Mouse (Mus musculus) hindbrain, embryonic 11.5 days (tissue): ENCODE measurements at regions not wholly inside any gene's neighbourhood (a gene's known extent, or its start where the extent isn't known, plus 50 kb on each side); places are given as distances from the start of the nearest gene placed in this dataset.

Source experiments
- ATAC-seq: fragments of 200-750 bp; cut with Nextera tagmentation; 2 replicates; pipeline ENCODE4 v1.8.0; 2017; ENCODE audit warnings: mild to moderate bottlenecking, moderate TSS enrichment, moderate library complexity; ENCODE audit not compliant: low FRiP score
- DNase-seq: peaks from one replicate; pipeline ENCODE4 v3.0.0-alpha.2; 2015; ENCODE audit warnings: low spot score
- H3K27ac ChIP-seq: fragments of 300-500 bp; sonication (generic); 2 replicates; pipeline ENCODE4 v1.5.1; 2014; ENCODE audit warnings: mild to moderate bottlenecking, low read depth, low read length
- H3K27me3 ChIP-seq: fragments of 300-500 bp; sonication (generic); 2 replicates; pipeline ENCODE4 v1.6.1; 2014; ENCODE audit warnings: mild to moderate bottlenecking, low read length, moderate library complexity, mixed read lengths; ENCODE audit not compliant: control insufficient read depth, insufficient read depth
- H3K36me3 ChIP-seq: fragments of 300-500 bp; sonication (generic); 2 replicates; pipeline ENCODE4 v1.6.1; 2014; ENCODE audit warnings: mild to moderate bottlenecking, low read length, moderate library complexity, mixed read lengths; ENCODE audit not compliant: control insufficient read depth, insufficient read depth
- H3K4me1 ChIP-seq: fragments of 300-500 bp; sonication (generic); replicated peaks from 2 replicates; pipeline ENCODE4 v1.6.1; 2014; ENCODE audit warnings: low read length, mixed read lengths; ENCODE audit not compliant: control insufficient read depth, insufficient read depth
- H3K4me2 ChIP-seq: fragments of 300-500 bp; sonication (generic); replicated peaks from 2 replicates; pipeline ENCODE4 v1.6.1; 2014; ENCODE audit warnings: mild to moderate bottlenecking, low read depth, low read length
- H3K4me3 ChIP-seq: fragments of 300-500 bp; sonication (generic); 2 replicates; pipeline ENCODE4 v1.5.1; 2014; ENCODE audit warnings: low read depth, low read length
- H3K9ac ChIP-seq: fragments of 300-500 bp; sonication (generic); 2 replicates; pipeline ENCODE4 v1.6.1; 2014; ENCODE audit warnings: low read depth, low read length
- H3K9me3 ChIP-seq: fragments of 300-500 bp; sonication (generic); 2 replicates; pipeline ENCODE4 v1.6.1; 2016; ENCODE audit warnings: low read length; ENCODE audit not compliant: control insufficient read depth
- WGBS: fragments of 180-500 bp; shearing (Covaris S2); extraction: QIAGEN DNeasy Blood & Tissue Kit; methylation state at CpG from one replicate; pipeline ENCODE4 v1.1.7; 2014; 5-methylcytosine and 5-hydroxymethylcytosine counted together

GRCm38 (mm10) chr15:67411657-67412056 lies 910.9 kb upstream of the Lrrc6 start:
- Histone ChIP-seq H3K4me3 (no peak overlapping the region), H3K9me3 (no peaks in the 10 kb centered on the region), H3K4me1 (no peaks in the 10 kb centered on the region), H3K9ac (no peak overlapping the region), H3K27me3 (no peaks in the 10 kb centered on the region), H3K27ac (no peak overlapping the region), H3K36me3 (no peaks in the 10 kb centered on the region), H3K4me2 (no peak overlapping the region)
- ATAC-seq (no peak), DNase-seq (no peak)
- 76% methylated on average over 2 of the region's 2 CpGs for WGBS

- Histone ChIP-seq H3K9me3 (no peaks in the 10 kb centered on the region), H3K27ac (no peak overlapping the region), H3K4me2 (no peak overlapping the region), H3K36me3 (no peaks in the 10 kb centered on the region), H3K4me1 (no peaks in the 10 kb centered on the region), H3K27me3 (no peaks in the 10 kb centered on the region), H3K4me3 (no peak overlapping the region), H3K9ac (no peak overlapping the region)
- WGBS, result 77% methylated on average over 1 of the region's 1 CpGs
- ATAC-seq (no peak), DNase-seq (no peak)
These were observed 909.3 kb upstream of the Lrrc6 start for GRCm38 (mm10) chr15:67410012-67410411.

DNA sequence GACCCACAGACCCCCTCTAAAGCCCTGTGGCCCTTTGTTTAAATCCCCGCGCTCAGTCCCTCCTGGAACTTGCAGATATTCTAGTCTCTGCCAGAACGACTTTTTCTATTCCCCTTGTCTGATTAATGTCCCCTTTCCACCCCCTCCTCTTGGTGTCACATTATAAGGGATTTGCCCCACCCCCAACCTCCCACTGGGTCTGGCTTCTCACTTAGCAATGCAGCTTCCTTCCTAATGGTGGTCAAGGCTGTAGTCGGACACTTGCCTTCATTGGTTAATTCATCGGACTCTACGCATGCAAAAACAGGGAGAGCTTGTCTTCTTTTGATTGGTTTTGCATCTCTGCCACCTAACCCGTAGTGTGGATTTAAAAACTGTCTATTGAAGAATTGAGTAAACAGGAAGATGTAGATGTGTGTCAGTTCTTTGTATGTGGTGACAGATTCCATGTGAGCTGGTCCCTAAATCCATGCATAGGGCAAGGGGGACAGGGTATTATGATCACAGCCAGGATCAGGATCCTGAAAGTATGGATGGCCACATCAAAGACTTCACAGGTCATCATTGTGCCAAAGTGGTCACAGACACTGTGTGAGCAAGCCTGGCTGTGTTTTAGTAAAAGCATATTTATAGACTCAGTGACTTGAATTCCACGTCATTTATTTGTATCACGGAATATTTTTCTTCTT lies 908.3 kb upstream of the Lrrc6 start:
- DNase-seq (no peak), ATAC-seq (no peak)
- Histone ChIP-seq H3K27me3 (no peaks in the 10 kb centered on the region), H3K9me3 (no peaks in the 10 kb centered on the region), H3K4me2 (no peak overlapping the region), H3K36me3 (no peaks in the 10 kb centered on the region), H3K4me1 (no peaks in the 10 kb centered on the region), H3K27ac (no peak overlapping the region), H3K4me3 (no peak overlapping the region), H3K9ac (no peak overlapping the region)
- 74% methylated on average over 9 of the region's 9 CpGs for WGBS

GRCm38 (mm10) chr15:67407244-67407643 lies 906.5 kb upstream of the Lrrc6 start:
- H3K36me3 ChIP-seq, result no peaks in the 10 kb centered on the region
- H3K4me3 ChIP-seq, result no peak overlapping the region
- no peak overlapping the region for H3K27ac ChIP-seq
- ATAC-seq, result no peak
- H3K9me3 ChIP-seq, result no peaks in the 10 kb centered on the region
- no peak overlapping the region for H3K9ac ChIP-seq
- no peak for DNase-seq
- no peaks in the 10 kb centered on the region for H3K4me1 ChIP-seq
- H3K27me3 ChIP-seq, result no peaks in the 10 kb centered on the region
- WGBS, result 81% methylated on average over 2 of the region's 2 CpGs
- no peak overlapping the region for H3K4me2 ChIP-seq

DNA sequence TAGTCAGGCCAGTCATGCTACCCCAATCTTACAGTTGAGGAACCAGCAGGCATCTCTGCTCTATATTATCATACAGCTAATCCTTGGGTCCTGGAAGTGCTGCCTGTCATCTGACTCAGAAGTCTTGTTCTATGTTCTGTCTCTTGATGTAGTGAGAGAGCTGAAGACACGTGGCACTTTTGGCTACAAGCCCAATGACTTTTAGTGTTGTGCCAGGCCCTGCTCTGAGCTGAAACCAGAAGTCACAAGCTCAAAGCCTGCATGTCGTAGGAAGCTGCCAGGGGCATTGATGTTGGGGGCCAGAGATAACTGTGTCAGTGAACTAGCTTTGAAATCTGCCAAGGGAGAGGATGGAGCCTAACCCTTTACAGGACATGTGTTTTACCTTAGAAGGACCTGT lies 904.8 kb upstream of the Lrrc6 start:
- DNase-seq (no peak), ATAC-seq (no peak)
- no peak overlapping the region for H3K4me2 ChIP-seq
- H3K9me3 ChIP-seq, result no peaks in the 10 kb centered on the region
- no peak overlapping the region for H3K4me3 ChIP-seq
- H3K27me3 ChIP-seq, result no peaks in the 10 kb centered on the region
- H3K9ac ChIP-seq, result no peak overlapping the region
- WGBS, result 63% methylated on average over 2 of the region's 2 CpGs
- no peaks in the 10 kb centered on the region for H3K36me3 ChIP-seq
- H3K27ac ChIP-seq, result no peak overlapping the region
- no peaks in the 10 kb centered on the region for H3K4me1 ChIP-seq

DNA sequence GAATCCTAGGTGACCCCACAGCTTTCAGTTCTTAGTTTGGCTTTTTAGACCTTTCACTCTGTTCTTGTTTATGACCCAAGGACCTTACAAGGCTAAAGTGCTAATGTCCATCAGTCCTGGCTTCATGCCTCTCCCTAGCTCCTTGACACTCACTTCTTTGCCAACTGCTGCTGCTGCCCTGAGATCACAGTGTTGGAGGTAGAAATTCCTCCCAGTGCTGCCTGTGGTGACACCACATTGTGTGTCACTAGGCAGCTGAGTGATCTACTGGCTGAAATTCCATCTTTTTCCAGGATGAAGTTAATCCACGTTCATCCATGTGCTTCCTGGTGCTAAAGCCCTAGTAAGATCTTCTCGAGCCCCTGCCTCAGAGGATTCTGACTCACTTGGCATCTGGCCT lies 904.3 kb upstream of the Lrrc6 start:
- no peak for ATAC-seq
- Histone ChIP-seq H3K27me3 (no peaks in the 10 kb centered on the region), H3K4me1 (no peaks in the 10 kb centered on the region), H3K27ac (no peak overlapping the region), H3K9me3 (no peaks in the 10 kb centered on the region), H3K9ac (no peak overlapping the region), H3K4me2 (no peak overlapping the region), H3K4me3 (no peak overlapping the region), H3K36me3 (no peaks in the 10 kb centered on the region)
- 92% methylated on average over 2 of the region's 2 CpGs for WGBS
- DNase-seq, result no peak

DNA sequence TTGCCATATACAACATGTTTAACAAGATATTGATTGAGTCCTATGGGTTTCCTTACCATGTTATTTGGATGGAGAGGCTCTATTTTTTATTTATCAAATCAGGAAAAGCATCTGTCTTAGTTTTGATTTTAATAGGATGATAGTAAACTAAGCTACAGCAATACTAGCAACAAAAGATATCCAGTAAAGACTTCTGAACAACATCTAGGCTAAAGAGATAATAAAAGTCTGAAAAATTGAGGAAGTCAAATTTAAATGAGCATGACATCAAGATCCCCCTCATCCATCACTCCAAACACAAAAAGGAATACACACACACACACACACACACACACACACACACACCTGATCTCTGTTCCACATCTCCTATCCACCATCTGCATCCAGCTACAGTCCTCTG lies 901.6 kb upstream of the Lrrc6 start:
- Histone ChIP-seq H3K27ac (no peak overlapping the region), H3K4me2 (no peak overlapping the region), H3K9me3 (no peaks in the 10 kb centered on the region), H3K36me3 (no peaks in the 10 kb centered on the region), H3K9ac (no peak overlapping the region), H3K4me1 (no peaks in the 10 kb centered on the region), H3K4me3 (no peak overlapping the region), H3K27me3 (no peaks in the 10 kb centered on the region)
- DNase-seq (no peak), ATAC-seq (no peak)

GRCm38 (mm10) chr15:67397269-67397668 lies 896.6 kb upstream of the Lrrc6 start:
- H3K4me2 ChIP-seq, result no peak overlapping the region
- no peaks in the 10 kb centered on the region for H3K27me3 ChIP-seq
- H3K4me1 ChIP-seq, result no peaks in the 10 kb centered on the region
- no peaks in the 10 kb centered on the region for H3K9me3 ChIP-seq
- ATAC-seq (no peak), DNase-seq (no peak)
- H3K4me3 ChIP-seq, result no peak overlapping the region
- H3K9ac ChIP-seq, result no peak overlapping the region
- H3K36me3 ChIP-seq, result no peaks in the 10 kb centered on the region
- no peak overlapping the region for H3K27ac ChIP-seq
- 89% methylated on average over 5 of the region's 5 CpGs for WGBS

DNA sequence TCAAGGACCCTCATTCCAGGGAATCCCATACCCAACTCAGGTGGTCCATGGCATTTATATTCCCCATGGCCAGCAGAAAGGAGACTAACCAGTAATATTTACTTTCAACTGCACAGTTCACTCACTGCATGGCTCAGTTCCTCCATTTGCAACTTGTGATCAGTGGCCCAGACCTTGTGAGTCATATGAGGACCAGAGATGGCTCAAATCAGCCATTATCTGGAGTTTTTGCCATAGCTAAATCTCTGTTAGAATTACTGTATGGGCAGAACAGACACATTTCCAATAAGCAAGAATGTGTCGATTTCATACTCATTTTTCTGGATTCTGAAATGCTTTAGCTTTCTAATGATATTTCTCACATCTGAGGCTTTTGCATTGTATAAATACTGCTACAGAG lies 894.4 kb upstream of the Lrrc6 start:
- H3K9ac ChIP-seq, result no peak overlapping the region
- H3K36me3 ChIP-seq, result no peaks in the 10 kb centered on the region
- DNase-seq (no peak), ATAC-seq (no peak)
- no peak overlapping the region for H3K27ac ChIP-seq
- H3K4me1 ChIP-seq, result no peaks in the 10 kb centered on the region
- 97% methylated on average over 1 of the region's 1 CpGs for WGBS
- no peaks in the 10 kb centered on the region for H3K9me3 ChIP-seq
- H3K27me3 ChIP-seq, result no peaks in the 10 kb centered on the region
- no peak overlapping the region for H3K4me2 ChIP-seq
- no peak overlapping the region for H3K4me3 ChIP-seq
